Mouse (Mus musculus) liver (tissue): Measurements from ENCODE around the gene 4933402N22Rik.
"Not testable (repeated sequence)": the region's sequence is repeated elsewhere in the genome, so short reads cannot be mapped to it uniquely, and the experiment has no call there.

Experiments
- DNase-seq: peaks from one replicate; pipeline ENCODE4 v3.0.0-alpha.2; 2020; ENCODE audit warnings: mixed read lengths

Gene 4933402N22Rik

DNA sequence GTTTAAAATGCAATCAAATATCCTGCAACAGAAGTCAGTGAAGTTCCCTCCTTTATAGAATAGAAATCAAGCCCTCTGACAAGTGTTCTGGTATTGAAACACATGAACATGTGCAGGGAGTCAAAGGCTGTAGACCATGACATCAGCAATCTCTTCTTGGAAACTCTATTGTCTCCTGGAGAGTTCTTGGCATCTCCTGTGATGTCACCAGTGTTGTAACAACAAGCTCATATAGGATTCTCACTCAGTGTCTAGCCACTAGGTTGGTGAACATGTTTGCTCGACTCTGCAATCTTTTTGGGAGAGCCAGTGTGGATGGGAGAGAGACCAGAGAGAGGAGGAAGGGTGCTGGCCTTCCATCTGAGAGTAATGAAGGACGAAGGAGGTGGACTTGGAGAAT, at the start of gene 4933402N22Rik:
Gene 4933402N22Rik, plus strand, starts transcription at position 301 of the 400 bp plus-strand sequence.
- not testable (repeated sequence) for DNase-seq

DNA sequence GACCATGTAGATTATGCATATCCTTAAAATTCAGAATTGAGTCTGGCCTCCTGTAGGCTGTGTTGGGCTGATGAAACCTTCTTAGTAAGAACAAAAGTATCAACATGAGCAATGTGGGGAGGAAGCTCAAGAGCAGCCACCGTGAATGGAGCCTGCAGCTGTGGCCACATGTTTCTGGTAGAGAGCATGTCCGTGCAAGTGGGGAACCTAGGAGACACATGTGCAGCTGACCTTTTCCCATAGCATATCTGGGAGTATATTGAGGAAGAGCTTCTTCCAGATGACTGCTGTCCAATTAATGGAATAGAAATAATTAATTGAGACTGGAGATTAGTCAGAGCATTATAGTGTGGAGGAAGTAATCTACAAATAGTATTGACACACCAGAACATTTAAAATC, 5.9 kb downstream of the 4933402N22Rik start:
- DNase-seq, result not testable (repeated sequence)
